Mouse (Mus musculus): ENCODE results near the gene Fgfr2.

- TF ChIP-seq CTCF (IDR thresholded peaks at IDR 0.05; ENCODE audit: borderline replicate concordance, insufficient read depth, low read length) (no peak), POLR2A (IDR thresholded peaks at IDR 0.05; ENCODE audit: low read depth, low read length) (no peak)
Measured at GRCm38 (mm10) chr7:130602804-130603203, 2520.3 kb downstream of the Fgfr2 start.
